Mouse (Mus musculus): ENCODE results near the gene Ispd.

Ispd gene

GRCm38 (mm10) chr12:36713866-36714662 lies 332.8 kb downstream of the Ispd start:
- peak in 1 of 2 experiments; percentile 14 for DNase-seq (ENCODE audit: low spot score in 2 of 2)

- no peak for DNase-seq (ENCODE audit: low spot score in 2 of 2)
These were observed 336.3 kb downstream of the Ispd start for GRCm38 (mm10) chr12:36717526-36717925.

GRCm38 (mm10) chr12:36718417-36718816 lies 337.2 kb downstream of the Ispd start:
- no peak for DNase-seq (ENCODE audit: low spot score in 2 of 2)

DNA sequence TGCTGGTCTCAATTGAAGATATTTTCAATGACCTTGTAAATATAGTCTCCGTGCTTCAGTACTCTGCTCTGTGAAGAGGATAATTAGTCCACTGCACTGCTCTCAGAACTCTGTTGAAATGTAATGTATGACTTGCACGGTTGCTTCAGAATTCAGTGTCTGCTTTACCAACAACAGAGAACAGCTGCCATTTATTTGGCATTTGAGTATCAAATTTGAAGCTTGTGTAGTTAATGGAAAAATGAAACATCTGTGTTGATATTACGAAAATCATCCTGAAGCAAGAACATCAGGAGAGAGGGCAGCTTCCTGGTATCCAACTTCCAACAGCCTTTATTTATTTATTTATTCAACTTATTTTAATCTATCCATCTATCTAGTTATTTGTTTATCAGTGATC lies 337.8 kb downstream of the Ispd start:
- DNase-seq (ENCODE audit: low spot score in 2 of 2) = no peak

- no peak for DNase-seq (ENCODE audit: low spot score in 2 of 2)
These were observed 339.5 kb downstream of the Ispd start for GRCm38 (mm10) chr12:36720779-36721178.

DNA sequence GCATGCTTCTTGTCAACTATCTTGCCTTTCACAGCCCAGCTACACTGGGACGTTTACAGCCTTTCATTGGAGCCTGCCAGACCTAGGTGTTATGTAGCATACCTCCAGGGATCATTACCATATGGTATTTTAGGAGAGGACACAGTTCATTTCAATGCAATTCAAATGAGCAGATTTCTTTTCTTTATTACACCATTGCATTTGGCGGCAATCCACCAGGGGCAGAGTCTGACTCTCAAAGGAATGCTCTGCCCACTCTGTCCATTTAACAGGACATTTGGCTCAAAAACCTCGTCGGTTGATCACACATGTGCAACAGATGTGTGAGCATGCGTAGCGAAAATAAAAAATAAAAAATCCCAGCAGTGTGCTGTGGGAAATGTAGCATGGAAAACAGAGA lies 340.0 kb downstream of the Ispd start:
- DNase-seq (ENCODE audit: low spot score in 2 of 2) = no peak

- DNase-seq (ENCODE audit: low spot score in 2 of 2) = no peak
These were observed 341.5 kb downstream of the Ispd start for GRCm38 (mm10) chr12:36722754-36723153.

DNA sequence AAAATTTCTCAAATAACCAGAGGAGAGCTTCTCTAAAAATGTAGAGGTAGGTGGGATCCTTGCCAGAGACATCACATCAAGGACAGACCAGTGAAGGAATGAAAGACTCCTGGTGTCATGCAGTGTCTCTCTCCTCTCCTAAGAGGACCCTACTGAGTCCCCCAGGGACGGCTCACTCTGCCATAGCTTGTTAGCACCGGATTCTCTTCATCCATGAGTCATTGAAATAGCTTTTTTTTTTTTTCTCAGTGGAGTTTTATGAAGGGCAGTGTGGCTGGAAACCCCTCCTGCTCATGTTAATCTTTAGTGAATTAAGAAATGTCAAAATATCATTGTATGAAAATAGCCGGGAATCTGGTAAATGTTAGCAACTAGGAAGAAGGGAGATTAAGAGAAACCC lies 342.1 kb downstream of the Ispd start:
- DNase-seq (ENCODE audit: low spot score in 2 of 2) = no peak

GRCm38 (mm10) chr12:36724297-36724696 lies 343.0 kb downstream of the Ispd start:
- DNase-seq (ENCODE audit: low spot score in 2 of 2) = no peak

DNA sequence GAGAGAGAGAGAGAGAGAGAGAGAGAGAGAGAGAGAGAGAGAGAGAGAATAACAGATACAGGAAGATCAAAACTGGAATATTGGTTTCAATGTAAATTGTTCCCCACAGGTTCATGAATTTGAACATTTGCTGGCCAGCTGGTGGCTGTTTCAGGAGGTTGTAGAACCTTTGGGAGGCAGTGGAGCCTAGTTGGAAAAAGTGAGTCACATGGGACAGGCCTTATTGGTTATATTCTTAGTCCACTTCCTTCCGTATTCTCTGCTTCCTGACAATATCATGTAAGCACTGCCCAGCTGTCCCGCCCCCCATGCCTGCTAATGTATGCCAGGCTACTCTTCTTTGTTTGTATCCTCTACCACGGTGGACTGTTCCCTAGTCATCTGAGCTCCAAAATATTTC lies 344.0 kb downstream of the Ispd start:
- DNase-seq (ENCODE audit: low spot score in 2 of 2) = no peak

DNA sequence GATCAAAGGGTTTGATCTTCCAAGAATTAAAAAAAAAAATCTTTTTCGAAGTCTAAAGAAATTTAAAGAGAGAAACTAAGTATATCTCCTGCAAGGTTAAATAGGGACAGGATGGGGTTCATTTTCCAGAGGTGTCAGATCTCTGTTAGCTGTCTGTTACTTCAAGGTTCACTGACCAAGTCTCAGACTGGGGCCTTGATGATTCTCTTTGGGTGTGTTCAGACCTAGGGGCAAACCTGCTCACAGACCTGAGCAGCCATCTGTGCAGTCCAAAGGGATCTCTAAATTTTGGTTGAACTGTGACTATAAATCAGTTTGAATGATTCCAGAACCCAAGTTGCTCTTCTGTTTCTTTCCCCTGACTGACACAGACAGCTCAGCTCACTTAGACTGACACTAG lies 344.8 kb downstream of the Ispd start:
- no peak for DNase-seq (ENCODE audit: low spot score in 2 of 2)

GRCm38 (mm10) chr12:36733673-36734371 lies 352.6 kb downstream of the Ispd start:
- no peak for DNase-seq (ENCODE audit: low spot score in 2 of 2)
